Comparison of ENCODE assay signal across 9 mouse cellular contexts in genomic region chr17:29801358-29801757, GRCm38 (mm10).
A peak's percentile ranks its signal among the peaks of the same experiment; 100 is the strongest.
DNase-seq lines count a peak whose midpoint lies in the region; ATAC-seq and TF ChIP-seq lines count a peak whose summit lies in the region.
"Had no signal": no experiment of that assay in that cellular context is flagged by ENCODE, and none has a peak within 500 bp of the region (broad histone marks: within the 10 kb centered on the region; RNA-seq: fewer than 3 reads in every experiment).

No protein-coding gene starts in this region.

- peak; percentile 52 for TF ChIP-seq CTCF in cortical plate, adult 2 months (IDR thresholded peaks at IDR 0.05; ENCODE audit: extremely low read depth, insufficient read depth, low read length)
- TF ChIP-seq CTCF in kidney, postnatal 0 days (IDR thresholded peaks at IDR 0.05; ENCODE audit: low read depth) = peak; percentile 72

- no peaks in the 10 kb centered on the region; the same call in 1 of the 2 replicates for H3K4me1 ChIP-seq in heart, embryonic 11.5 days (ENCODE audit: control insufficient read depth, insufficient read depth, low read length)
- H3K4me1 ChIP-seq in cortical plate, adult 2 months (ENCODE audit: control insufficient read depth, insufficient read depth, low read length) = no peaks in the 10 kb centered on the region
- H3K4me1 ChIP-seq in kidney, postnatal 0 days (replicated peaks; ENCODE audit: insufficient read depth, low read length) = no peaks in the 10 kb centered on the region

- no peak overlapping the region for H3K4me3 ChIP-seq in heart, embryonic 11.5 days (ENCODE audit: low read depth, low read length)
- H3K4me3 ChIP-seq in cortical plate, adult 2 months (ENCODE audit: insufficient read depth, low read length) = no peak overlapping the region
- H3K4me3 ChIP-seq in kidney, postnatal 0 days (replicated peaks; ENCODE audit: low read depth, low read length) = no peak overlapping the region
- H3K4me3 ChIP-seq: limb, embryonic 12.5 days had no signal

- peaks cover 2% of the 10 kb centered on the region; the same call in 1 of the 2 replicates for H3K9me3 ChIP-seq in heart, embryonic 11.5 days (replicated peaks; ENCODE audit: control insufficient read depth, low read length)
- H3K9me3 ChIP-seq in kidney, postnatal 0 days (replicated peaks; ENCODE audit: low read length) = no peaks in the 10 kb centered on the region

- no peaks in the 10 kb centered on the region for H3K36me3 ChIP-seq in heart, embryonic 11.5 days (ENCODE audit: control insufficient read depth, insufficient read depth, low read length)
- no peaks in the 10 kb centered on the region for H3K36me3 ChIP-seq in kidney, postnatal 0 days (ENCODE audit: insufficient read depth, low read length)
- H3K36me3 ChIP-seq: limb, embryonic 12.5 days had no signal

- no peak overlapping the region for H3K4me2 ChIP-seq in heart, embryonic 11.5 days
- no peak overlapping the region for H3K4me2 ChIP-seq in kidney, postnatal 0 days (ENCODE audit: low read length)
- H3K4me2 ChIP-seq: limb, embryonic 12.5 days had no signal

- no peak overlapping the region for H3K27ac ChIP-seq in heart, embryonic 11.5 days (ENCODE audit: low read depth, low read length)
- H3K27ac ChIP-seq in cortical plate, adult 2 months (ENCODE audit: insufficient read depth, low read length) = no peak overlapping the region
- no peak overlapping the region for H3K27ac ChIP-seq in kidney, postnatal 0 days
- H3K27ac ChIP-seq: limb, embryonic 12.5 days had no signal

- DNase-seq in heart, adult 18-20 months = peak; percentile 29 to 77
- peak; percentile 68 for DNase-seq in 3T3-L1 (ENCODE audit: low read depth, low spot score)
- DNase-seq in adrenal gland, adult 18-20 months (ENCODE audit: low spot score in 2 of 2) = peak; percentile 64 to 75
- peak; percentile 71 for DNase-seq in kidney, postnatal 0 days (ENCODE audit: low spot score)
- peak; percentile 50 for DNase-seq in testis, postnatal 14 days (ENCODE audit: low spot score)

- no peak overlapping the region for H3K9ac ChIP-seq in heart, embryonic 11.5 days (ENCODE audit: low read depth, low read length)
- H3K9ac ChIP-seq in kidney, postnatal 0 days (ENCODE audit: low read depth, low read length) = no peak overlapping the region
- H3K9ac ChIP-seq: limb, embryonic 12.5 days had no signal

- peaks cover 12% of the 10 kb centered on the region for H3K27me3 ChIP-seq in heart, embryonic 11.5 days (ENCODE audit: control insufficient read depth, insufficient read depth, low read length)
- no peaks in the 10 kb centered on the region for H3K27me3 ChIP-seq in kidney, postnatal 0 days (ENCODE audit: insufficient read depth, low read length)

- no peak for ATAC-seq in heart, embryonic 11.5 days (replicated peaks; ENCODE audit: insufficient number of reproducible peaks, low FRiP score, low TSS enrichment)
- ATAC-seq in kidney, postnatal 0 days (replicated peaks; ENCODE audit: low FRiP score, low read depth) = no peak
- peak; percentile 89 for ATAC-seq in megakaryocyte progenitor cell, adult 5-6 weeks (replicated peaks; ENCODE audit: poor library complexity)

- no peak for TF ChIP-seq POLR2A in cortical plate, adult 2 months (IDR thresholded peaks at IDR 0.05; ENCODE audit: extremely low read depth, insufficient read depth, low read length)

- 28% methylated on average over 4 of the region's 4 CpGs for WGBS in heart, embryonic 11.5 days (ENCODE audit: insufficient replicate concordance)
- 31% methylated on average over 4 of the region's 4 CpGs for WGBS in kidney, postnatal 0 days
